Mouse (Mus musculus): ENCODE measurements around the gene Yeats2. TPM values are rescaled to one million over a fixed set of nuclear protein-coding genes. Genes with fewer than 3 reads are reported as not detected.

Gene Yeats2
- polyA plus RNA-seq, 1 experiment from 2014 or later: 22.6 TPM

DNA sequence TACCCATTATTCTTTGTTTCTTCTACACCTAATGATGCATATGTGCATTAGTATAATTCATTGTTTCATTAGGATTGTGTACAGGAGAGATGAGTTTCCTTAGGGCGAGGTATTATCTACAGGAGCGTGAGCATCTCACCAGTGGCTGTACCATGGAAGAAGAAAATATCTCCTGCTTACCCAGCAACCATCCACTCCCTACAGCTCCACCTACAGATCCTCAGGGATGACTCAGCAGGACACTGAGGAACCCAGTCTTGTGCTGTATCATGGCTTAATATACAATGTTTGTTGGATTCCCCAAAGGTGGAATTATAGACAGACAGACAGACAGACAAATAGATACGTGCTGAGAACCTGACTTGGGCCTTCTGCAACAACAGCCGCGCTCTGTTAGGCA is 56.1 kb downstream of the Yeats2 start:
- H3K9ac ChIP-seq: no peak overlapping the region
- no peaks in the 10 kb centered on the region for H3K9me3 ChIP-seq
- no peak overlapping the region for H3K4me2 ChIP-seq
- no peaks in the 10 kb centered on the region for H3K4me1 ChIP-seq (replicated peaks)
- H3K27ac ChIP-seq (replicated peaks): no peak overlapping the region
- peaks cover 76% of the 10 kb centered on the region for H3K36me3 ChIP-seq
- no peak overlapping the region for H3K4me3 ChIP-seq
- no peak for ATAC-seq (ENCODE audit: low FRiP score, low read depth)
- WGBS: 93% methylated on average over 5 of the region's 5 CpGs
- H3K27me3 ChIP-seq: no peaks in the 10 kb centered on the region

DNA sequence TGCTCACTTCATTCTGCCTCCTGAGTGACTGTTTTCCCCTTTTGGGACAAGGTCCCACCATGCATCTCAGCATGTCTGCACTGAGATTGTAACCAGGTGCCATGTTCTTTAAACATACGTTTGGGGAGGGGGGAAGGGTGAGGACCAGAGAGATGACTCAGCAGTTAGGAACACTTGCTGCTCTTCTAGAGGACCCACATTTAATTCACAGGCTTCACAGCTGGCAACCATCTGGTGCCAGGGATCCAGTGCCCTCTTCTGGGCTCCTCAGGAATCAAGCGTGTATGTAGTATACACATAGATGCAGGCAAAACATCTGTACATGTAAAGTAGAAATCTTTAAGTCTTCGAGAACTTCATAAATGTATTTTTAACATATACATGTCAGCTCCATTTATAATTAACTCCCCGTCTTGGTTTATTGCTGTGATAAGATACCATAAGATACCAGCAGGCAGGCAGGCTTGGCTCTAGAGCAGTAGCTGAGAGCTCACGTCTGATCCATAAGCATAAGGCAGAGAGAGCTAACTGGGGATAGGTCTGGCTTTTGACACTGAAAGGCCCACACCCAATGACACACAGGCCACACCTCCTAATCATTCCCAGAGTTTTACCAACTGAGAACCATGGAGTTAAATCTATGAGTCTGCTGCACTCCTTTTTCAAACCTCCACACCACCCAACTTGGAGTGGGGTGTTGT is 58.8 kb downstream of the Yeats2 start:
- H3K4me1 ChIP-seq (replicated peaks): no peaks in the 10 kb centered on the region
- 93% methylated on average over 5 of the region's 5 CpGs for WGBS
- H3K36me3 ChIP-seq: peaks cover 68% of the 10 kb centered on the region
- H3K9ac ChIP-seq: no peak overlapping the region
- no peak overlapping the region for H3K4me2 ChIP-seq
- H3K27ac ChIP-seq (replicated peaks): no peak overlapping the region
- no peak for ATAC-seq (ENCODE audit: low FRiP score, low read depth)
- H3K9me3 ChIP-seq: no peaks in the 10 kb centered on the region
- H3K4me3 ChIP-seq: no peak overlapping the region
- no peaks in the 10 kb centered on the region for H3K27me3 ChIP-seq

DNA sequence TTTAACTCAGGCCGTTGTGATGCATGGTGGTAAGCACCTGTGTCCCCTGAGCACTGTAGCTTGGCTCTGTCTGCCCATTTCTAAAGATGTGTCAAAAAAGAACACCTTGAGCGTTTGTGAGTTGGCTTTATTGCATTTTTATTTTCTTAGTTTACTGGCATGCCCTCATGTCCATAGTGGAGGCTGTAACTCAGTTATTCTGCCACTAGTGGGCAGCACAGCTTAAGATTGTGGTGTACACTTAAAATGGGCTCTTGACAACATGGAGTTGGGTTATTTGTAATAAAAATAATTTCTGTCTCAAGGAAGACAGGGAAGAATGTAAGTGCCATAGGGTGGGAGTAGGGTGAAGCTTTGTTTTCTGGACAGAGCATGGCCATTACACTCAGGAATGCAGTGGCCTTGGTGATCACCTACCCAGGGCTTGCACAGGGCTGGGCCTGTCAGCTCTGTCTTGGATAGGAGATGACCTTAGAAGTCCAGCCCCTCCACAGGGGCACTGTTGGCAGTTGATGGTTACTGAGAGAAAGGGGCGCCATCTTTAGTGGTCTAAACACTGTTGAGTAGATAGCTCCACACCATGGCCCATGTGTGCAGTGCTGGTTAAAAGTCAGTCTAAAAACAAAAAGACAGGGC is 72.8 kb downstream of the Yeats2 start:
- H3K27ac ChIP-seq (replicated peaks): no peak overlapping the region
- peak; percentile 30; the same call in 1 of the 2 replicates for ATAC-seq (ENCODE audit: low FRiP score, low read depth)
- H3K4me3 ChIP-seq: no peak overlapping the region
- H3K36me3 ChIP-seq: peaks cover 84% of the 10 kb centered on the region
- H3K9ac ChIP-seq: no peak overlapping the region
- H3K27me3 ChIP-seq: no peaks in the 10 kb centered on the region
- H3K4me2 ChIP-seq: no peak overlapping the region
- WGBS: 87% methylated on average over 3 of the region's 3 CpGs
- H3K4me1 ChIP-seq (replicated peaks): no peaks in the 10 kb centered on the region
- H3K9me3 ChIP-seq: no peaks in the 10 kb centered on the region

DNA sequence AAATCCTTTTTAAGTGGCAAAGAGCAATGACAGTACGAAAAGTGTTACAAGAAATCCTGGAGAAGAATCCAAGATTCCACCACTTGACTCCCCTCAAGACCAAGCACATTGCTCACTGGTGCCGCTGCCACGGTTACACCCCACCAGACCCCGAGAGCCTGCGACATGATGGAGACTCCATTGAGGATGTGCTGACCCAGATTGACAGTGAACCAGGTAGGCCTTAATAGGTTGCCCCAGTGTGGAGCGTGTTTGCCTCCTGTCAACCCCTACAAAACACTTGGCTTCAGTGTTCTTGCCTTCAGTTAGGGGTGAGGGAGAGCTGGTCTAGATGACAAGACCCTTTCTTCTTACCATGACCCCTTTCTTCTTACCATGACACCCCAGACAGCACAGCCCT is 81.9 kb downstream of the Yeats2 start:
- no peak for ATAC-seq (ENCODE audit: low FRiP score, low read depth)
- peaks cover 77% of the 10 kb centered on the region for H3K36me3 ChIP-seq
- no peaks in the 10 kb centered on the region for H3K9me3 ChIP-seq
- no peak overlapping the region for H3K9ac ChIP-seq
- no peak overlapping the region for H3K27ac ChIP-seq (replicated peaks)
- H3K4me2 ChIP-seq: no peak overlapping the region
- 99% methylated on average over 6 of the region's 6 CpGs for WGBS
- no peaks in the 10 kb centered on the region for H3K4me1 ChIP-seq (replicated peaks)
- H3K27me3 ChIP-seq: no peaks in the 10 kb centered on the region
- no peak overlapping the region for H3K4me3 ChIP-seq

DNA sequence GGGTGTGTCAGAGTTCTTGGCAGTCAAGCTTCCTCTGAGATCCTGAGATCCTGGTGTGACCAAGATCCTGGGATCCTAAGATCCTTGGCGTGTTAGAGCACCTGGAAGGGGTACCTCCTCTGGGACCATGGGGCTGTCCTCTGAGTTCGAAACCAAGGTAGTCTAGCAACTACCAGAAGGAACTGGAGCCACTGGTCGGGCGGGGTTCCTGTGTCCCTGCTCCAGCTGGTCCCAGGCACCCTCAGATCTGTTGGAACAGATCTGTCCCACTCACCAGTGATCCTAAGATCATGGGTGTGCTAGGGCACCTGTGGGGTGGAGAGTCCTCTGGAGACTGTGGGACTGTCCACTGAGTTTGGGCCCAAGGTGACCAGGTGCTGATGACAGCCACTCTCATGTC is 85.8 kb downstream of the Yeats2 start:
- H3K36me3 ChIP-seq: peaks cover 73% of the 10 kb centered on the region
- H3K27ac ChIP-seq (replicated peaks): no peak overlapping the region
- no peaks in the 10 kb centered on the region for H3K4me1 ChIP-seq (replicated peaks)
- no peak for ATAC-seq (ENCODE audit: low FRiP score, low read depth)
- WGBS: 97% methylated on average over 4 of the region's 4 CpGs
- no peaks in the 10 kb centered on the region for H3K27me3 ChIP-seq
- no peaks in the 10 kb centered on the region for H3K9me3 ChIP-seq
- H3K9ac ChIP-seq: no peak overlapping the region
- no peak overlapping the region for H3K4me3 ChIP-seq
- no peak overlapping the region for H3K4me2 ChIP-seq

DNA sequence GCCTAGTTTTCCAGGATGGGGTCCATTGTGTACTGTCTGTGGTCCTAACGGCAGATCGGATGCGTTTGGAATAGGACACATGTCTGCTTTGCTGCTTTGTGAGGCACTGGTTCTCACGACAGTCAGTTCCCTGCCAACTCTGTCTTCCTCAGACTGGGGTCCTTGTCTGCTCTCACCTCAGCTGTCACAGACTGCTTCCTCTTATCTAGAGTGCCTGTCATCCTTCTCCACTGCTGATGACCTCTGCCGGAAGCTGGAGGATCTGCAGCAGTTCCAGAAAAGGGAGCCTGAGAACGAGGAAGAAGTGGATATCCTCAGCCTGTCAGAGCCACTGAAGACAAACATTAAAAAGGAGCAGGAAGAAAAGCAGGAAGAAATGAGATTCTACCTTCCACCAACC is 86.6 kb downstream of the Yeats2 start:
- no peaks in the 10 kb centered on the region for H3K9me3 ChIP-seq
- 87% methylated on average over 6 of the region's 6 CpGs for WGBS
- ATAC-seq (ENCODE audit: low FRiP score, low read depth): no peak; the same call in 1 of the 2 replicates
- H3K27ac ChIP-seq (replicated peaks): no peak overlapping the region
- H3K4me3 ChIP-seq: no peak overlapping the region
- H3K36me3 ChIP-seq: peaks cover 66% of the 10 kb centered on the region
- no peaks in the 10 kb centered on the region for H3K27me3 ChIP-seq
- no peak overlapping the region for H3K9ac ChIP-seq
- no peaks in the 10 kb centered on the region for H3K4me1 ChIP-seq (replicated peaks)
- no peak overlapping the region for H3K4me2 ChIP-seq

DNA sequence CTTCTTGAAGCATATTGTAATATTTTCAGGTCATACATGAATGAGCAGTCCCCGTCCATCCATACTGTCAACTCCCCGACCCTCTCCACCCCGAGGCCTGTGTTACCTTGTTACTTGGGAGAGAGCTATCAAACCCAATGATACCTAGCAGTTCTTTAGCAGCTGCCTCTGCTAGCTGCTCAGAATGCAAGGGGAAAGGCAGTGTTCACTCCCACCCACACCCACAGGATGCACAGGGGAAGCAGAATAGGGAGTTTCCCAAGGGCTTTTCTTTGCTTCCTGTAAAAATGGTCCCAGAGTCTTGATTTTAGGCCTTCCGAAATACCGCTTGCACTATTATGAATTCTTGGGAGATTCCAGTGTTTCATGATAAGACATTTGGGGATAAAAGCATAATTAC is 87.3 kb downstream of the Yeats2 start:
- ATAC-seq (ENCODE audit: low FRiP score, low read depth): no peak
- 95% methylated on average over 5 of the region's 5 CpGs for WGBS
- no peaks in the 10 kb centered on the region for H3K9me3 ChIP-seq
- H3K36me3 ChIP-seq: peaks cover 60% of the 10 kb centered on the region
- no peaks in the 10 kb centered on the region for H3K27me3 ChIP-seq
- H3K4me1 ChIP-seq (replicated peaks): no peaks in the 10 kb centered on the region
- H3K27ac ChIP-seq (replicated peaks): no peak overlapping the region
- H3K4me3 ChIP-seq: no peak overlapping the region
- H3K9ac ChIP-seq: no peak overlapping the region
- H3K4me2 ChIP-seq: no peak overlapping the region

DNA sequence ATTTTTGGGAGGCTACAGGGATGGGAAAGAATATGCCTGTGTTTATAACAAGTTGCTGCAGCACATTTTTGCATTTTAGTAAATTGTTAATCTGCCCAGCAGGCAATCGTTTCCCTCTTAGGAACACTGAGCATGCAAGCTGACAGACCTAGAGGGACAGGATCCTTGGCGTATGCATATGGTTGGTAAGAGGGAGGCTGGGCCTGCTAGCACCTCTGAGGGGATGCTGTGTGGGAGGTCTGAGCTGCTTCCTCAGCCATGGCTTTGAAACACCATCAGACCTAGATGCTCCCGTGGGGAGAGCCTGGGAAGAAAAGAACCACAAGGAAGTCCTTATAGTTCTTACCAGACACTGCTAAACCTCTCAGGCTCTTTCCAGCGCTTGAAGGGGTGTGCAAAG is 93.5 kb downstream of the Yeats2 start:
- H3K36me3 ChIP-seq: peaks cover 38% of the 10 kb centered on the region
- peaks cover 9% of the 10 kb centered on the region; the same call in 1 of the 2 replicates for H3K4me1 ChIP-seq (replicated peaks)
- no peak for ATAC-seq (ENCODE audit: low FRiP score, low read depth)
- no peak overlapping the region for H3K4me2 ChIP-seq
- H3K27me3 ChIP-seq: no peaks in the 10 kb centered on the region
- H3K9ac ChIP-seq: no peak overlapping the region
- 71% methylated on average over 4 of the region's 4 CpGs for WGBS
- H3K4me3 ChIP-seq: no peak overlapping the region
- no peaks in the 10 kb centered on the region for H3K9me3 ChIP-seq
- no peak overlapping the region for H3K27ac ChIP-seq (replicated peaks)

DNA sequence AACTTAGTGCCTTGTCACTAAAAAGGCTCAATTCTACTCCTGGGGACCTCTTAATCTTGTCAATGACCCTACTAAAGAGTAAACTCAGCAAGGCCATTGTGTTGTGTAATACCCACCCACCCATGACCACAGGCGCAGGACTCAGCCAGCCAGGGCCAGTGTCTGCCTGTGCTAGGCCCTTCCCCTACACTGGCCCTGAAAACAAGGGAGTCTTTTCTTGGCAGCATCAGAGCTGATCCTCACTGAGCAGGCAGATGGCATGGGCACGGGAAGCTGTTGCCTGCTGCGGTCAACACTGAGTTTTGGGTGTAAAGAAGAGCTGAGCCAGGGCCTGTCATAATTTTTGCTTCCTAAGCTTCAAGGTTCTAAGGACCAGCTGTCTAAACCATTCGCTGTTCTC is 96.6 kb downstream of the Yeats2 start:
- H3K27ac ChIP-seq (replicated peaks): peak overlapping the region; percentile 58
- 0 out of 2 replicates have a peak, but pooled peaks cover 18% of the 10 kb centered on the region for H3K36me3 ChIP-seq
- H3K27me3 ChIP-seq: no peaks in the 10 kb centered on the region
- no peak overlapping the region for H3K9ac ChIP-seq
- no peak overlapping the region for H3K4me2 ChIP-seq
- peak; percentile 17; the same call in 1 of the 2 replicates for ATAC-seq (ENCODE audit: low FRiP score, low read depth)
- 59% methylated on average over 4 of the region's 4 CpGs for whole genome bisulfite sequencing
- H3K9me3 ChIP-seq: no peaks in the 10 kb centered on the region
- no peak overlapping the region for H3K4me3 ChIP-seq
- H3K4me1 ChIP-seq (replicated peaks): peaks cover 24% of the 10 kb centered on the region

DNA sequence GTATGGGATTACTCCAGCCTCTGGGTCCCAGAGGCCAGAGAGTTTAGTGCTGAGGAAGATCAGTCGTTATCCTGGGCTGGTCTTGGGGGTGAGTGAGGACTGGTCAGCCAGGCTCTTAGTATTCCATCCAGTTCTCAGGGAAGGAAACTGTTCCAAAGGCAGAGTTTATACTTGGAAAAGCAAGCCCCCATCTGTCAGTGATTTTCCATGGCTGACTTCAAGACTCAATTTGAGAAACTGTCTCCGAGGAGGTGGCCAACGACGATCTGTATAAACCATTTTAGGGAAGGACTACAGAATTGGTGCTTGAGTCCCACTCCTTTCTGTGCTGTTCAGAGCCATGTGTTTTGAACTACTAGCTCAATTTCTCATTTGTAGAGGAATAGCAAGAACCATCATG is 97.8 kb downstream of the Yeats2 start:
- H3K4me2 ChIP-seq: no peak overlapping the region
- H3K27ac ChIP-seq (replicated peaks): no peak overlapping the region
- no peak for ATAC-seq (ENCODE audit: low FRiP score, low read depth)
- 0 out of 2 replicates have a peak, but pooled peaks cover 14% of the 10 kb centered on the region for H3K36me3 ChIP-seq
- 85% methylated on average over 4 of the region's 4 CpGs for WGBS
- peaks cover 24% of the 10 kb centered on the region for H3K4me1 ChIP-seq (replicated peaks)
- no peak overlapping the region for H3K9ac ChIP-seq
- no peak overlapping the region for H3K4me3 ChIP-seq
- H3K9me3 ChIP-seq: no peaks in the 10 kb centered on the region
- no peaks in the 10 kb centered on the region for H3K27me3 ChIP-seq

DNA sequence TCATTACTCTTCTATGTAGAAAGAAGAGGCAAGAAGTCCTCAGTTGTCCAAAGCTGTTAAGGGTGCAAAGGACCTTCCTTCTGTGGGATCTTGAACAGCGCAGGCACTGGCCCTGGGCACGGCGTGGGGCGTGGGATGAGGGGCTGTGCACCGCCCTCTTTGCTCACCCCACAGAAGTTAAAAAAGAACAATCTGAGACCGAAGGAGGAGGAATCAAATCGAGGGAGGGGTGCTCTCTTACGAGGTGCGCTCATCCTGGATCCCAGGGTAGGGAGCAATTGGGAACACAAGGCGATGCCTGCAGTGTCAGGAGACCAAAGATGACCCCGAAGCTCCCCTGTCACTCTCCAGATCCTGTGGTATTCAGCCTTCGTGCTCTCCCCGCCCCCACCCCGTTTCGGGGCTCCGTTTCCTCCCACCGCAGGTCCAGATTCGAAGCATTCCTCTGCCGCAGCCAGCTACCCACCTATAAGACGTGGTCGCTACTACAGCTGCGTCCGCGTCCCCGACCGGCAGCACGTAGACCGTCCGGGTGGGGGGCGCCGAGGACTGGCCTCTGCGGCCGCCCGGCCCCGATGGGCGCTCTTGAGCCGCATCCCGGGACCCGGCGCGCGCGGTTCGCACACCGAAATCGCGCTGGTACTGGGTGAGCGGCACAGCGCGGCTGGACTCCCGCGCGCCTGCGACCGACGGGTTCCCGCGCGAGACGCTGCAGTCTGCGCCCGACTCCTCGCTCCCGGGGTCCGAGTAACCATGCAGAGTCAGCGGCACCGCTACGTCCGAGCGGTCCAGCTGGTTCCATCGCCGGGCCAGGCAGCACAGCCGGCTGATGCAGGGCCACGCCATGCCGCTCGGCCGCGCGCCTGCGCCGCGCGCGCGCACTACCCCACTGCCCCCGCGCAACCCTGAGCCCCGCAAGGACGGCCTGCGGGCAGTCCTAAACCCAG is 99.9 kb downstream of the Yeats2 start, which contains the start of gene Map6d1:
Gene Map6d1, minus strand, starts transcription at position 891 of the 947 bp plus-strand sequence.
- H3K27ac ChIP-seq (replicated peaks): peak within 1 kb of the TSS; percentile 86
- H3K9ac ChIP-seq: peak within 1 kb of the TSS; percentile 82
- no peaks in the 10 kb centered on the region for H3K9me3 ChIP-seq
- H3K4me3 ChIP-seq: peak within 1 kb of the TSS; percentile 77
- under 1% methylated on average over 85 of the region's 90 CpGs for WGBS
- H3K4me1 ChIP-seq (replicated peaks): peaks cover 24% of the 10 kb centered on the region
- peak; percentile 91 for ATAC-seq (ENCODE audit: low FRiP score, low read depth)
- H3K27me3 ChIP-seq: no peaks in the 10 kb centered on the region
- H3K36me3 ChIP-seq: no peaks in the 10 kb centered on the region
- H3K4me2 ChIP-seq: peak within 1 kb of the TSS; percentile 79

DNA sequence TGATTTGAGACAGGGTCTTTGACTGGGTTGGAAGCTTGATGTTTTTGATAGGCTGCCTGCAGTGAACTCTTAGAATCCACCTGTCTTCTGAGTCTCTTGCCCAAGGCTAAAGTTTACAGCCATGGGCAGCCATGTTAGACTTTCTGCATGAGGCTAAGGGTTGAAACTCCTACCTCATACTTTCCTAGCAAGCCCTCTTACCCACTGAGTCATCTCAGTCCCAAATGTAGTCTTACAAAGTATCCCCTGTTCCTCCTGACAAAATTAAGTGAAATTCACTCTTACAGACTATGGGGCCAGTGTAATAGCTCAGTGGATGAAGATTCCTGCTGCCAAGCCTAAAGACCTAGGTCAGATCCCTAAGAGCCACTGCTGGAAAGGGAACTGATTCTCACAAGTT is 106.2 kb downstream of the Yeats2 start:
- H3K36me3 ChIP-seq: no peaks in the 10 kb centered on the region
- H3K27ac ChIP-seq (replicated peaks): no peak overlapping the region
- no peaks in the 10 kb centered on the region for H3K4me1 ChIP-seq (replicated peaks)
- no peak overlapping the region for H3K4me3 ChIP-seq
- no peak for ATAC-seq (ENCODE audit: low FRiP score, low read depth)
- no peak overlapping the region for H3K4me2 ChIP-seq
- H3K27me3 ChIP-seq: no peaks in the 10 kb centered on the region
- no peak overlapping the region for H3K9ac ChIP-seq
- H3K9me3 ChIP-seq: no peaks in the 10 kb centered on the region
